Mouse (Mus musculus) heart, embryonic 16.5 days (tissue): ENCODE measurements at regions not wholly inside any gene's neighbourhood (a gene's known extent, or its start where the extent isn't known, plus 50 kb on each side); places are given as distances from the start of the nearest gene placed in this dataset.

Source experiments
- ATAC-seq: fragments of 200-750 bp; cut with Nextera tagmentation; replicated peaks from 2 replicates; pipeline ENCODE4 v1.8.0; 2017; ENCODE audit warnings: moderate number of reproducible peaks; ENCODE audit not compliant: insufficient read depth, low FRiP score; ENCODE audit errors: extremely low read depth
- H3K27ac ChIP-seq: fragments of 300-500 bp; sonication (generic); 2 replicates; pipeline ENCODE4 v1.5.1; 2014; ENCODE audit warnings: mild to moderate bottlenecking, low read length, control low read depth, moderate library complexity
- H3K27me3 ChIP-seq: fragments of 300-500 bp; sonication (generic); 2 replicates; pipeline ENCODE4 v1.6.1; 2014; ENCODE audit warnings: low read length, mixed read lengths; ENCODE audit not compliant: control insufficient read depth, insufficient read depth
- H3K36me3 ChIP-seq: fragments of 300-500 bp; sonication (generic); 2 replicates; pipeline ENCODE4 v1.6.1; 2014; ENCODE audit not compliant: control insufficient read depth, insufficient read depth
- H3K4me1 ChIP-seq: fragments of 300-500 bp; sonication (generic); 2 replicates; pipeline ENCODE4 v1.6.1; 2014; ENCODE audit warnings: low read length, mixed read lengths; ENCODE audit not compliant: control insufficient read depth, insufficient read depth
- H3K4me2 ChIP-seq: fragments of 300-500 bp; sonication (generic); 2 replicates; pipeline ENCODE4 v1.6.1; 2014; ENCODE audit warnings: low read depth, mild to moderate bottlenecking, control low read depth, low read length
- H3K4me3 ChIP-seq: fragments of 300-500 bp; sonication (generic); 2 replicates; pipeline ENCODE4 v1.5.1; 2014; ENCODE audit warnings: mild to moderate bottlenecking, control low read depth, low read length
- H3K9ac ChIP-seq: fragments of 300-500 bp; sonication (generic); 2 replicates; pipeline ENCODE4 v1.6.1; 2014; ENCODE audit warnings: low read length, control low read depth
- H3K9me3 ChIP-seq: fragments of 300-500 bp; sonication (generic); replicated peaks from 2 replicates; pipeline ENCODE4 v1.6.1; 2016; ENCODE audit warnings: low read length; ENCODE audit not compliant: control insufficient read depth
- WGBS: fragments of 180-500 bp; shearing (Covaris S2); extraction: QIAGEN DNeasy Blood & Tissue Kit; methylation state at CpG from one replicate; pipeline ENCODE4 v1.1.7; 2014; 5-methylcytosine and 5-hydroxymethylcytosine counted together

- no peak overlapping the region for H3K27ac ChIP-seq
- H3K4me2 ChIP-seq = no peak overlapping the region
- H3K4me1 ChIP-seq = 0 out of 2 replicates have a peak, but pooled peaks cover 2% of the 10 kb centered on the region
- no peak overlapping the region for H3K9ac ChIP-seq
- 31% methylated on average over 11 of the region's 11 CpGs for WGBS
- no peak overlapping the region for H3K4me3 ChIP-seq
- H3K27me3 ChIP-seq = no peaks in the 10 kb centered on the region
- no peak for ATAC-seq
- H3K36me3 ChIP-seq = no peaks in the 10 kb centered on the region
- no peaks in the 10 kb centered on the region for H3K9me3 ChIP-seq
Measured at GRCm38 (mm10) chr10:54161091-54161742, 84.8 kb upstream of the Man1a start.

- Histone ChIP-seq H3K4me3 (no peak overlapping the region), H3K36me3 (no peaks in the 10 kb centered on the region), H3K9ac (no peak overlapping the region), H3K27ac (no peak overlapping the region), H3K4me1 (no peaks in the 10 kb centered on the region), H3K4me2 (no peak overlapping the region), H3K9me3 (no peaks in the 10 kb centered on the region), H3K27me3 (no peaks in the 10 kb centered on the region)
- 90% methylated on average over 1 of the region's 1 CpGs for WGBS
- ATAC-seq = no peak
Measured at GRCm38 (mm10) chr10:54153928-54154327, 77.5 kb upstream of the Man1a start.

GRCm38 (mm10) chr10:54132634-54133033 is 56.2 kb upstream of the Man1a start:
- no peak overlapping the region for H3K27ac ChIP-seq
- no peaks in the 10 kb centered on the region for H3K4me1 ChIP-seq
- H3K4me2 ChIP-seq = no peak overlapping the region
- H3K9me3 ChIP-seq = no peaks in the 10 kb centered on the region
- no peak overlapping the region for H3K9ac ChIP-seq
- H3K27me3 ChIP-seq = no peaks in the 10 kb centered on the region
- H3K36me3 ChIP-seq = no peaks in the 10 kb centered on the region
- no peak overlapping the region for H3K4me3 ChIP-seq
- ATAC-seq = no peak
- WGBS = 82% methylated on average over 3 of the region's 3 CpGs
